Mouse (Mus musculus) neural tube, embryonic 11.5 days (tissue): ENCODE results near the gene Gm12184. TPM values are rescaled to one million over a fixed set of nuclear protein-coding genes. Genes with fewer than 3 reads are reported as not detected.

Source experiments
- ATAC-seq: fragments of 200-750 bp; cut with Nextera tagmentation; 2 replicates; pipeline ENCODE4 v1.8.0; 2017; ENCODE audit warnings: moderate number of reproducible peaks, mild to moderate bottlenecking, moderate TSS enrichment, moderate library complexity; ENCODE audit not compliant: insufficient read depth, low FRiP score, low TSS enrichment
- DNase-seq: peaks from one replicate; pipeline ENCODE4 v3.0.0-alpha.2; 2015; ENCODE audit warnings: low spot score
- H3K27ac ChIP-seq: fragments of 300-500 bp; sonication (generic); 2 replicates; pipeline ENCODE4 v1.5.1; 2014; ENCODE audit warnings: low read depth, mild to moderate bottlenecking, low read length
- H3K27me3 ChIP-seq: fragments of 300-500 bp; sonication (generic); 2 replicates; pipeline ENCODE4 v1.6.1; 2014; ENCODE audit warnings: mild to moderate bottlenecking, low read length, mixed read lengths; ENCODE audit not compliant: control insufficient read depth, insufficient read depth
- H3K36me3 ChIP-seq: fragments of 300-500 bp; sonication (generic); 2 replicates; pipeline ENCODE4 v1.6.1; 2014; ENCODE audit warnings: mild to moderate bottlenecking, low read length, moderate library complexity, mixed read lengths; ENCODE audit not compliant: control insufficient read depth, insufficient read depth
- H3K4me1 ChIP-seq: fragments of 300-500 bp; sonication (generic); 2 replicates; pipeline ENCODE4 v1.6.1; 2014; ENCODE audit warnings: low read length, mixed read lengths; ENCODE audit not compliant: control insufficient read depth, insufficient read depth
- H3K4me2 ChIP-seq: fragments of 300-500 bp; sonication (generic); 2 replicates; pipeline ENCODE4 v1.6.1; 2014; ENCODE audit warnings: low read depth, mild to moderate bottlenecking, moderate library complexity
- H3K4me3 ChIP-seq: fragments of 300-500 bp; sonication (generic); 2 replicates; pipeline ENCODE4 v1.5.1; 2014; ENCODE audit warnings: low read depth, low read length
- H3K9ac ChIP-seq: fragments of 300-500 bp; sonication (generic); 2 replicates; pipeline ENCODE4 v1.6.1; 2014; ENCODE audit warnings: mild to moderate bottlenecking, low read length
- H3K9me3 ChIP-seq: fragments of 300-500 bp; sonication (generic); 2 replicates; pipeline ENCODE4 v1.6.1; 2016; ENCODE audit warnings: low read length; ENCODE audit not compliant: control insufficient read depth
- WGBS: fragments of 180-500 bp; shearing (Covaris S2); extraction: QIAGEN DNeasy Blood & Tissue Kit; methylation state at CpG from one replicate; pipeline ENCODE4 v1.1.7; 2014; 5-methylcytosine and 5-hydroxymethylcytosine counted together
- polyA plus RNA-seq: library from polyadenylated mRNA; unstranded; fragments of >200 nt; fragmentation: Nextera tagmentation; extraction: Ambion mirVana; gene quantifications from 2 replicates; pipeline ENCODE4 v1.2.1, GENCODE M21; 2014

Gene Gm12184
- polyA plus RNA-seq, 1 experiment from 2014 or later, result 18.2 TPM

- Histone ChIP-seq H3K36me3 (no peaks in the 10 kb centered on the region), H3K4me3 (no peak overlapping the region), H3K27me3 (no peaks in the 10 kb centered on the region), H3K9me3 (no peaks in the 10 kb centered on the region), H3K9ac (no peak overlapping the region), H3K4me1 (no peaks in the 10 kb centered on the region), H3K4me2 (no peak overlapping the region), H3K27ac (no peak overlapping the region)
- ATAC-seq (no peak), DNase-seq (peak; percentile 4)
- 85% methylated on average over 4 of the region's 4 CpGs for WGBS
Observed at GRCm38 (mm10) chr11:48782243-48782642, 44.2 kb downstream of the Gm12184 start.

GRCm38 (mm10) chr11:48779450-48779849 is 47.0 kb downstream of the Gm12184 start:
- H3K9ac ChIP-seq, result no peak overlapping the region
- no peaks in the 10 kb centered on the region for H3K27me3 ChIP-seq
- no peak overlapping the region for H3K4me2 ChIP-seq
- DNase-seq (peak; percentile 9), ATAC-seq (no peak)
- H3K4me1 ChIP-seq, result no peaks in the 10 kb centered on the region
- no peak overlapping the region for H3K27ac ChIP-seq
- H3K36me3 ChIP-seq, result no peaks in the 10 kb centered on the region
- H3K4me3 ChIP-seq, result no peak overlapping the region
- WGBS, result 37% methylated on average over 7 of the region's 7 CpGs
- H3K9me3 ChIP-seq, result no peaks in the 10 kb centered on the region

GRCm38 (mm10) chr11:48777303-48777702 is 49.2 kb downstream of the Gm12184 start:
- no peak for ATAC-seq
- Histone ChIP-seq H3K27me3 (no peaks in the 10 kb centered on the region), H3K9ac (no peak overlapping the region), H3K4me3 (no peak overlapping the region), H3K4me2 (no peak overlapping the region), H3K9me3 (no peaks in the 10 kb centered on the region), H3K36me3 (no peaks in the 10 kb centered on the region), H3K4me1 (no peaks in the 10 kb centered on the region), H3K27ac (no peak overlapping the region)
- no peak for DNase-seq
- WGBS, result 95% methylated on average over 9 of the region's 9 CpGs

- Histone ChIP-seq H3K4me1 (no peaks in the 10 kb centered on the region), H3K36me3 (no peaks in the 10 kb centered on the region), H3K9me3 (no peaks in the 10 kb centered on the region), H3K27ac (no peak overlapping the region), H3K9ac (no peak overlapping the region), H3K4me3 (no peak overlapping the region), H3K27me3 (no peaks in the 10 kb centered on the region), H3K4me2 (no peak overlapping the region)
- ATAC-seq (no peak), DNase-seq (no peak)
- WGBS, result 47% methylated on average over 9 of the region's 9 CpGs
Observed at GRCm38 (mm10) chr11:48776664-48777063, 49.8 kb downstream of the Gm12184 start.

GRCm38 (mm10) chr11:48775483-48775882 is 51.0 kb downstream of the Gm12184 start:
- H3K27me3 ChIP-seq, result no peaks in the 10 kb centered on the region
- no peaks in the 10 kb centered on the region for H3K4me1 ChIP-seq
- no peak overlapping the region for H3K27ac ChIP-seq
- no peak overlapping the region for H3K4me3 ChIP-seq
- no peaks in the 10 kb centered on the region for H3K9me3 ChIP-seq
- no peak overlapping the region for H3K4me2 ChIP-seq
- DNase-seq (peak; percentile 72), ATAC-seq (0 out of 2 replicates have a peak, but pooled peaks have one; percentile 32)
- H3K36me3 ChIP-seq, result no peaks in the 10 kb centered on the region
- WGBS, result 4% methylated on average over 7 of the region's 7 CpGs
- H3K9ac ChIP-seq, result no peak overlapping the region

Other genes starting within 250 kb of the Gm12184 start
- gene Rack1, start 26.3 kb downstream of the Gm12184 start, polyA plus RNA-seq, result 652 and 656 TPM in 2 replicates
- gene Trim41, start 9.3 kb downstream of the Gm12184 start, polyA plus RNA-seq, result 3.6 and 4.2 TPM in 2 replicates
- 0.51 and 0.97 TPM in 2 replicates for gene Trim7, start 515 bp downstream of the Gm12184 start, polyA plus RNA-seq
- 1.8 and 2.8 TPM in 2 replicates for gene Irgm1, start 45.0 kb upstream of the Gm12184 start, polyA plus RNA-seq
- gene Gm5431, start 75.6 kb upstream of the Gm12184 start, polyA plus RNA-seq, result 0.31 TPM in 1 of 2 replicates, not detected in the other
- gene Psme2b, start 119.5 kb upstream of the Gm12184 start, polyA plus RNA-seq, result 1.2 and 2.1 TPM in 2 replicates
- not detected in 2 replicates for gene Olfr56, start 152.2 kb upstream of the Gm12184 start, polyA plus RNA-seq
- 0.09 and 0.30 TPM in 2 replicates for gene 9930111J21Rik1, start 152.7 kb upstream of the Gm12184 start, polyA plus RNA-seq
- not detected in 2 replicates for gene Gm12185, start 165.6 kb upstream of the Gm12184 start, polyA plus RNA-seq
- gene Tgtp1, start 167.5 kb upstream of the Gm12184 start, polyA plus RNA-seq, result not detected in 2 replicates
- 0.09 and 0.27 TPM in 2 replicates for gene 9930111J21Rik2, start 224.6 kb upstream of the Gm12184 start, polyA plus RNA-seq
- gene Tgtp2, start 237.6 kb upstream of the Gm12184 start, polyA plus RNA-seq, result not detected in 2 replicates
- gene Ifi47, start 249.9 kb upstream of the Gm12184 start, polyA plus RNA-seq, result 0.36 and 0.57 TPM in 2 replicates